Mouse (Mus musculus) frontal cortex, postnatal 36 days (tissue): ENCODE results near the gene Ugt1a5.

Experiments used
- DNase-seq, 2 experiments: peaks; one replicate each; pipeline ENCODE4 v3.0.0; 2022; ENCODE audit warnings: low spot score in 2 of 2

Ugt1a5 gene

DNA sequence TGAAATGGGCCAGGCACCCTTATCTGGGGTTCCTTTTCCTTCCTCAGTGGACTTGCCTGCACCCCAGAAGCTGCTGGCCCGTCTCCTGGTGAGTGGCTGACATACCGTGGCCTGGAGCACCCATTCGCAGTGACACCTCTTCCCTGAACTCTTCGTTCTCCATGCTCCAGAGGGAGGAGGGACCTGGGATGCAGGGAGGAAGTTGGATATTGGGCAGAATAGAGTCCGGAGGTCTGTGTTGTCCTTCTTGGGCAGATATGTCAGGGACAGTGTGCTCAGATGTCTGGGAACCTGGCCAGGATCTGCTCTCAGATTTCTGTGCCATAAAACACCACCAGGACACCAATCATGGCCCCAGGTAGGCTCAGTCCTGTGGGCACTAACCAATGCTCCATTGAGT lies 74.3 kb downstream of the Ugt1a5 start:
- DNase-seq = no peak

DNA sequence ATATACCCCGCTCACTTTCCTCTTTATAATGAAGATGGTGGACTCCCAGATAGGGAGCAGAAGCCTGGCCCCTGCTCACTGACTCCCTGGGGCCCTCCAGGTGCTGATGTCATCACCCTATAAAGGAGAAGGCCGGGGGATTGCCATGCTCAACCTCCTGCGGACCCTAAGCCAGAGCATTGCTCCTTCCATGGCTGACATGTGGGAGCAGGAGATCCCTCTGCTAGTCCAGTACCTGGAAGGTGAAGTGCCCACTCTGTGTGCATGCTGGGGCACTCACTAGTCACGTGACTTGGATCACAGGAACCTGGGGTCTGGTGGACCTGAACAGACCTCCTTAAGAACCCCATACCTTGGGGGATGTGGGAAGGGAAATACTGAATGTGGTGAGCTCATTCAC lies 74.8 kb downstream of the Ugt1a5 start:
- DNase-seq = no peak

DNA sequence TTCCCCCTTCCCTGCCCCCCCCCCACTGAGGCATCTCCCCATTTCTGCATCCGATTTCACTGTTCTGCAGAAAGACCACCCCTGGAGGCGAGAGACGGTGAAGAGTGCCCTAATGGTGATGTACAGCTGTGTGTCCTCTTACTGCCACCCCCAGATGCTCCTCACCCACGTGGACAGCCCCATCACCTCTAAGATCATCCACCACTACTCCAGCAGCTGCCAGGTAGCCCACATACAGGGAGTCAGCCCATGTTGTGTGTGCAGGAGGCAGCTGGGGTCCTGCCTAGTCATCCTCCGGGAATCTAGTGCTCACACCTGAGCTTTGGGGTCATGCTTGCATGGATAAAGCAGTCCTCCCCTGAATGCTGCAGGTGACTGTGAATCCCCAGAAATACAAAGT lies 78.0 kb downstream of the Ugt1a5 start:
- DNase-seq = no peak

DNA sequence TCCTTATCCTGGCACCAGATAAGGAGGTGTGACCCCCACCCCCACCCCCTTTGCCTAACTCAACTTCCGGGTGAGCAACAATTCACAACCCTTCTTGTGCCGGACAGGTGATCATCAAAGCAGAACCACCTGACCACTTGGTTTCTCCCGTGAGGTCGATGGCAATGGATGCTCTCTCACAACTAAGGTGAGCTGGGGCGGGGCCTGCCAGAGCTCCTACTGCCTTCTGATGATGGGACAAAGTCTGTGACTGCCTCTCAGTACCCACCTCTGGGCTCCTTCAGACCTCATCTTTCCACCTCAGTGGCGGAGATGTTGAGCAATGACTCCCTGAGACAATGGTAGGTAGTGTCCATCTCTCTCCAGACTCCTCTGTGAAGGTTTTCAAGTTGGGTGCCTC lies 80.1 kb downstream of the Ugt1a5 start:
- no peak for DNase-seq

DNA sequence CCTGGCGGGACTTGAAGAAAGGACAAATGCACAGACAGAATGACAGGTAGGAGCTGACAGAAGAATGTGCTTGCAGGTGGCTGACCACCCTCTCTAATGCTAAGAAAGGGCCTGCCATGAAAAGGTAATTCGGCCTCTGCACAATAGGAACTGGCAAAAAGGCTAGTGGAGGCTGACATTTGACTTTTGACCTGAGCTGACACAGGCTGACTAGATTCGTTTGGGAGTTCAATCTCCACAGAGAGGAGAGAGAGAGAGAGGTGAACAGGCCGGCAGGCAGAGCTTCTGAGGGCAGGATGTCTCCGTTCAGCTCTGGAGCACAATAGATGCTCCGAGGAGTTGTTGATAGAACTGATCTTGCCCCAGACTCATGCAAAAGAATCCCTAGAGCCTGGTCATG lies 80.6 kb downstream of the Ugt1a5 start:
- no peak for DNase-seq

DNA sequence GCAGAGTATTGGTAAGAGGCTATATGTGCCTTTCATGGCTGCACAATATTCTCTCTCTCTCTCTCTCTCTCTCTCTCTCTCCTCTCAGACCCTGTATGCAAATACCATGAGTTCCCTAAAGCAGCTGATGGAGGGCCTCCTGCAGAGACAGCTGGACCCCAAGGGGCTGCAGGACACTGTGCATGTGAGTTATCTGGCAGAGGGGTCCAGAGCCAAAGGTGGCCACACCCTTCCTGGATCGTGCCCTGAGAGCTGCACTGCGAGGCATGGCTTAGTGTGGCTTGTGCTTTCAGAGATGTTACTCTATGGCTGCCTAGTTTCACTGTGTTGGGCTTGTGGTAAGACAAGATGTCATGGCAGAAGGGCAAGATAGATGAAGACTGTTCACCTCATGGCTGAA lies 81.8 kb downstream of the Ugt1a5 start:
- no peak for DNase-seq

DNA sequence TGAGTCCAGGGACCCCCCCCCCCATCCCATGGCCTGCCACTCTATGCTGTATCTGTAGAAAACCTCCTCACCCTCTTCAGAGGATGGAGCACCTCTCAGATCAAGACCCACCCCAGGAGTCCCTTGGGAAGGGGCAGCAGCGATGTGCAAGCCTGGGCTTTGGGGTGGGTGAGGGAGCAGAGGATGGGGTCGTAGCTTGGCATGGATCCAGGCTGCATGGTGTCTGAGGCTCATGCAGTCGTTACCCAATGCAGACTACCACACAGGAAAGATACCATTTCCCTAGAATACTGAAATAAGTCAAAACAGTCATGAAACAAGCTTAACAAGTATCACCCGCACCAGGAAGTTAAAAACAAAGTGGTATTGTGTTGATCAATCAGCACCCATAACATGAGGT lies 82.8 kb downstream of the Ugt1a5 start:
- no peak for DNase-seq

DNA sequence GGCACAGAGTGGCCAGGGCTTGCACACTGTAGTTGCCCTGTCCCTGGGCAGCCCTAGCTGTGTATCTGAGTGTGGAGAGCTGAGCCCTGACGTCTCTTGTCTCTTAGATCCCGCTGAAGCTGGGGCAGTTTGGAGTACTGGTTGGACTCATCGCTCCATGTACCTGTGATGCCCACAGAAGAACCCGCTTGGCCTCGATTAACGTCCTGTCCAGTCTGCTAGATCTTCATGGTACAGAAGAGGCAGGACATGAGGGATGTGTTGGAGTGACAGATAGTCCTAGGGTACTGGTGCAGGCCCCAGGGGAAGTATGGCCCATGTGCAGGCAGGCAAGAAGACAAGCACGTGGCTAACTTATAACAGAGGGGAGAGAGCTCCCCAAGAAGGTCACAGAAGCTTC lies 83.8 kb downstream of the Ugt1a5 start:
- no peak for DNase-seq

DNA sequence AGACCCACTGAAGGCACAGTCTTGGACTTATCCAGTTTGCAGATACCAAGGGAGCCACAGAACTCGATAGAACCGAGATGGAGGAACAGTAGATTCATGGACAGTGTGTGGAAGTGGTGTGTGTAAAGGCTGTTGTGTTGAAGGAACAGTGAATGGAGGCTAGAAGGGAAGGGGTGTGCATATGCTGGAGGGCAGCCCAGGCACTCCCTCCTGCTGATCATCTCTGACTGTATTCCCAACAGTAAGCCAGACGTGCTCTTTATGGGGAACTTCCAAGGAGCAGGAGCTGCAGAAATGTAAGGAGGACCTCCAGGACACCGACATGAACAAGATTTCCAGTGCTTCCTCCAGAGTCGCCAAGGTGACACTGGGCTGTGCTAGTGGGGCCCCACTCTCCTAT lies 84.2 kb downstream of the Ugt1a5 start:
- no peak for DNase-seq

DNA sequence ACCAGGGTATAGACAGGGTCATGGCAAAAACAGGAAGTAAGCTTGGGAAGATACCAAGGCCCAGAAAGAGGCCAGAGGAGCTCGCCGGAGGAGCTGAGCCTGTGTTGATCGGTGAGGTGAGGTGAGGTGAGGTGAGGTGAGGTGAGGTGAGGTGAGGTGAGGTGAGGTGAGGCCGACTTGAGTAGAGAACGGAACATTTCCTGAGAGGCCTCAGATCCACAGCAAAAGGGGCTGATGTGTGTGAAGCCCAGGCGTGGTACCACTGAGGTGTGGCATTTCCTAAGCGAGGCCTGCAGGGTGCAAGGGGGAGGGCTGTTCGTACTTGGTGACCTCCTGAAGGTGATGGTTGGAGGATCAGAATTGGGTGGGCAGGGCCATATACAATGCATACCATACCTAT lies 87.3 kb downstream of the Ugt1a5 start:
- no peak for DNase-seq

DNA sequence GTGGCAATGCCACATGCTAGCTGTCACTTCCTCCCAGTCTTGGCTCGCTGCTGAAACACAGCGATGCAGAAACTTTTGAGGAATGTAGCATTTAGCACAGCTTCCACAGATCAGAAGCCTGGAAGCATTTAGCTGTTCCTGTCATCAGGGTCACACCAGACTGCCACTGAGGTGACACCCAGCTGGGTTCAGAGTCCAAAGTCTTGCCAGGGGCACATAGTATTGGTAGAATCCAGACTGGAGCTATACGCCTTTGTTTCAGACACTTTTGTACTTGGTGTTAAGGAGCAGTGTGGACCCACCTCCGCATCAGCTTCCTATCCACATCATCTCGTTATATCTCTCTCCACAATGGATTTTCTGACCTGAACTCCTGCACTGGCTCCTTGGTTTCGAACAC lies 87.7 kb downstream of the Ugt1a5 start:
- no peak for DNase-seq

DNA sequence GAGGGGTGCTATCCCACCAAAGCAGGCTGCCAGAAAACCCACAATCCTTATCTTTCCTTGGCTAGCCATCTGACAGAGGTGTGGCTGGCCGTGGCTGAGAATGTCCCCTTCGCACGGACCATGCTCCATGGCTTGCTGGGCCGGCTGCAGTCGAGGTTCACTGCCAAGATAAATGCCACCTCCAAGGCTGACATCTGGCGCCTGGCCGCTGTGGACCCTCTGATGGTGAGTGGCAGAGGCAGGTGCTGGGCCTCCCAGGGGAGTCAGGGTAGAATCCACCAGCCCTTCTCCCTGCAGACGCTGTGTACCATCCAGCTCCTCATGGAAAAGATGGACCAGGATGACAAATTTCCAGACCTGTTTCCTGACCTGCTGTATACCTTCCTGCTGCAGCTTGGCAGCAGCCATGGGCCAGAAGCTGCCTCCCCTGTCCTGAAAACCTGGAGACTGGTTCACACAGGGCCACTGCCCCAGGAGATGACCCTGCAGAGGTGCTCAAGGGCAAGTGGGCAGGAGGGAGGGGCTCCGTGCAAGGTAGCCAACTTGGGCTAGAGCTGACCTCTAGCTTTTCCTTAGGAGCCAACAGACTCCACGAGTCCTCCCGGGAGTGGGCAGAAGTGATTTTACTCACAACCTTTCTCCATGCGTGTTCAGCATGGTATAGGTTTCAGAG lies 89.1 kb downstream of the Ugt1a5 start:
- no peak for DNase-seq

DNA sequence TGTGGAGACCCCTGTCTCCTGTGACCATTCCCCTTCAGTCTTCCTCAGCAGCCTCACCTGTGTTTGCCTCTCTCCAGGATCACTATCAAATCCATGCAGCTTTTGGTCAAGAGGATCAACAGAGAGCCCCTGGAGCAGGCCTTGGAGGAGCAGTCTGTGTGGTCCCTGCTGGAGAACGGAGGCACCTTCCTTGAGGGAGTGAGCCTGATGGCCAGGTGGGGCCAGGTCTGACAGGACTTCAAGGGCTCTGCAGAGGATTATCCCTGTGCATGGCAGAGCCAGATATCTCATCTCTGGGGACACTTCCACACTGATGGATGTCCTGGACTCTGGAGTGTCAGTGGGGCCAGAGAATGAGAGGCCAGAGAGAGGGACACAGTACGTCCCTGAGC lies 89.7 kb downstream of the Ugt1a5 start:
- no peak for DNase-seq

DNA sequence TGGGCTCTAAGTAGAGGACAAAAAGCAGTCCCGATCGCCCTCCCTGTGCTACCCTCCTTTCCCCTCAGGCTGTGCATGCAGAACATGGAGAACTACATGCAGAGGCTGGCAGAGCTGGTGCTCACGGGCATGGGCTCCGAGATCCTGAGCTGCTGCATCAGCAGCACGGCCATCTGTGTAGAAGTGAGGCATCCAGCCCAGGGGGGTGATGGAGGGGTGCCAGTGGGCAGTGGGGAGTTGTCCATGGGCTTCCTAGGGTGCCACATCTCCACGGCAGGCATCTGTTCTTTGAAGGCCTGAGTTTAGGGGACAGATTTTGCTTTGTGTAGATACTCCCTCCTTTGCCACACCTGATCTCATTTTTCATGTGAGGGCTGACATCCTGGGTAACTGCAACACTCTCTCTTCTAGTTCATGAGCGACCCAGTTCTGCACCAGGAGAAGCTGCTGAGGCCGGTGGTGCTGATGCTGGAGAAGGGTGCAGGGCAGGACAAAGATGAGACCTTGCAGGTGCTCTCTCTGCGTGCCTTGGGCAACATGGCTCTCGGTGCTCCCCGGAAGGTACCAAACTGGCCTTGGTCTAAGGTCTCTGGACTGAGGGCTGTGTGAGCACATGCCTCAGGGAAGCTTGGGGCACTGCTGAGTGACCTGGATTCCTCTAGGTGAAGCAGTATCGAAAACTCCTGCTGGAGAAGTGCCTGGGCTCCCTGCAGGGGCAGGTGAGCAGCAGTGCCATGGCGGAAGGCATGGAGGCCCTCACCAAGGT lies 90.4 kb downstream of the Ugt1a5 start:
- DNase-seq = no peak

DNA sequence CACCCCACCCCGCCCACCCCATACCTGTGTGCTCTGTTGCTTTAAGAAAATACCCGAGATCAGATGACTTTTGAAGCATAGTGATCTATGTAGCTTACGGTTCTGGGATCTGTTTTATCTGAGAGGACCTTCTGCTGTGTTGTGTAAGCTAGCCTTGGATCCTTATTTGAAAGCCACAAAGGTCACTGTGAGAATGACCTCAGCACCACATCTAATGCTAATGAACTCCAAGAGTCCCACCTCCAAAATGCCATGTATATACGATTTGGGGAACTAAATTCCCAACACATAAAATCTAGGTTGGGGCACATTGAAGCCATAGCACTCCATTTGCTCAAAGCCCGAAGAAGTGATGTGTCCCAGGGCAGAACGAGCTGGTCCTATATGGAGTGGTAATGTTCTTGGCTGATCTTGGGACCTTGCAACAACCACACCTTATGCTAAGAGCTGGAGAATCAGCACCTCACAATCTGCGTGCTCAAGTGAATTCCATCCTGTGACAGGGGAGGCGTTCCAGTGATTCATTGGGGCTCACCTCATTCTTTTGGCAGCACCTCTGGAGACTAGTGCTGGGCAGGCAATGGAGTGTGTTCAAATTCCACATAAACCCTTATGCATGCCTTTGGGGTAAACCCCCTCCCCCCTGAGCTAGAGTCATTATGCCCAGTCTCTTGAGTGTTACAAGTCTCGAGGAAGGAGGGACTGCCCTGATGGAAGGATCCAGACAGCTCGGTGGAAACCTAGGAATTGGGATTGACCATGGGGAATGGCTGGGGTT lies 91.3 kb downstream of the Ugt1a5 start:
- no peak for DNase-seq

DNA sequence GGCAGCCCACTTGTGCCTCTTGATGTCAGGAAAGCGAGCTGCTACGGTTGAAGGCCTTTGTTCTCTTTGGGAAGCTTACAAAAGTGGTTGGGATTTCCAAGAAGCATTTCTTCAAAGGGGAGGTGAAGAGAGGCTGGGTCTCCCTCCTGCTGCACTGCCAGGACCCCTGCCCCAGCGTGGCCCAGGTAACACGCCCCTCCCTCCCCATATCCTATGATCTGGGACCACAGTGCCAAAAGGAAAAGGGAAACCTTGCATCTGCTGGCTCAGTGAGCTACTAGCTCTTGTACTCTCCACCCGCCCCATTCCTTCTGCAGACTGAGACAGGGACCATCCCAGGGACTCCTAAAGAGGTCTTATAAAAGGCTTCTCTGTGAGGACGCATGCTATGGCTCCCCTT lies 91.9 kb downstream of the Ugt1a5 start:
- DNase-seq = no peak

DNA sequence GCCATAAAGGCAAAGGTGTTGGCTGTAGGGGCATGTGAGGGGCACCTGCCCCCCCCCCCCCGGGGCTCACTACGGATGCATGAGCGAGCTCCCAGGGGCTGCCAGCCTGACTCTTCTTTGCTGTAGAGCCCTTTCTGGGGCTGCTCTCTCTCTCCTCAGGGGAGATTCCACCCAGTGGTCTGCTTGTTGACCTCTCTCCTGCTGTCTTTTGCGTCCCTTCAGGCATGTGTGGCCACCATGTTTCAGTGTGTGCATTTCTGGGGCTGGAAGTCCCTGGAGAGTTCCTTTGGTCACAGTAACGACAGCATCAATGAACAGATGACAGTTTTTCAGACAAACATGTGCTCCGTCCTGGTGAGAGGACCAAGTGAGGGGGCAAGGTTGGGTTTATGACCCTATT lies 92.5 kb downstream of the Ugt1a5 start:
- DNase-seq = no peak

DNA sequence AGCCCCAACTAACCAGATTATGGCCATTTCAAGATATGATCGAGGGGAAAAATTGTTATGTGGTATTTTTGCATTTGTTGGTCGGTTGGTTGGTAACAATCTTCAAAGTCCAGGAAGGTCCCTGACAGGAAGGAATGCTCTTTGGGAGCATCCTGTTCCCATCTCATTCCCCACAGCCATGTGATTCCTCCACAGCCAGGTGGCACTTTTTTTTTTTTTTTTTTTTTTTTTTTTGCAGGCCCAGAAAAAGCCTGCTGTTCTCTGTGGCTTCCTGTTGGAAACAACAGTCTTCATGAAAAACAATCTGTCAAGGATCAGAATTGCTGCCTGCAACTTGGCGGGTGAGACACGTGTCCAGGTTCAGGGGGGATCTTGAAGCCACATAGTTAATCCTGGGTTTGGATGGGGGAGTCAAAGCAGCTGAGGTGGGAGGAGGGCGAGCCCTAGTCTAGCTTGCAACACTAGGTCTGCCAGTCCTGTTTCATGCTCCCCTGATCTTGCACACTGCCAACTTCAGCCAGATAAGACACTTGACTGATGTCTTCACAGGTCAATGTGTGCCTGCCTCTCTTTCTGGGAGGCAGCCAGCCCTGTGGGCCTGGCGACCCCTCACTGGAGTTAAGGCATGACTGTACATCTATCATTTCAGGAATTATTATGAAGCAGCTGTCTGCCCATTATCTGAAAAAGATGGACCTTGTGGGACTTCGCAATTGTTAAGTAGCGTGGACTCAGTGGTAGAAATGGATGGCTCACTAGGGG lies 93.2 kb downstream of the Ugt1a5 start:
- no peak for DNase-seq

DNA sequence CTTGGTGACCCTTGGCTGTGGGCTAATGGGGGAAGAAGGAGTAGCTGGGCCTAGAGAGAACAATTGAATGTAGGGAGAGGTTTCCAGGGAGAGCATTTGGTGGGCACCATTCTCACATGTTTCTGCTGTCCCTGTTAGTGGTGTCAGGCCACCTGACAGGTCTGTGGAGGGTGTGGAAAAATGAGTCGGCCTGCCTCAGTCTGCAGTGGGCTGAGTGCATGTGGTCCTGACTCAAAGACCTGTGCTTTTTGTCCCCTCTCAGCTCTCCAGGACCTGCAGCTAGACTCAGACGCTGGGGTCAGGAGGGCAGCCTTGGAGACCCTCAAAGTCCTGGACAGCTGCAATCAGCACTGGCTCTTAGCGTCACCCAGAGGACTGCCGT lies 93.8 kb downstream of the Ugt1a5 start:
- no peak for DNase-seq

DNA sequence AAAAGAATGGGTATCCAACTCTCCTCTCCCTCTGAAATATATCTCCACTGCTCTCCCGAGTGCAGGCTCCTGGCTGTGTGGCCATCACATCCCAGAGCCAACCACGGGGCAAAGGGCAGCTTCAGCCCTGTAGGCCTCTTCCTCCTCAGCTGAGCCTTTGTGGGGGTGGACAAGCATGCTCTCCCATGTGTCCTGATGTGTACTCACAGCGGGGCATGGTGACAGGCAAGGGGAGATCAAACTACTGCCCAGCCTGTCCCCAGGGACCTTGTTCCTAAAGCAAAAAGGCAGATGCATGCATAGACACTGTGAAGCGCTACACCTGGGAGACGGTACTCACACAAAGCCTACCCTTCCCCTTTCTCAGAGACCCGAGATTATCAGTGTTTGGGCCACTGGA lies 94.3 kb downstream of the Ugt1a5 start:
- DNase-seq = no peak

DNA sequence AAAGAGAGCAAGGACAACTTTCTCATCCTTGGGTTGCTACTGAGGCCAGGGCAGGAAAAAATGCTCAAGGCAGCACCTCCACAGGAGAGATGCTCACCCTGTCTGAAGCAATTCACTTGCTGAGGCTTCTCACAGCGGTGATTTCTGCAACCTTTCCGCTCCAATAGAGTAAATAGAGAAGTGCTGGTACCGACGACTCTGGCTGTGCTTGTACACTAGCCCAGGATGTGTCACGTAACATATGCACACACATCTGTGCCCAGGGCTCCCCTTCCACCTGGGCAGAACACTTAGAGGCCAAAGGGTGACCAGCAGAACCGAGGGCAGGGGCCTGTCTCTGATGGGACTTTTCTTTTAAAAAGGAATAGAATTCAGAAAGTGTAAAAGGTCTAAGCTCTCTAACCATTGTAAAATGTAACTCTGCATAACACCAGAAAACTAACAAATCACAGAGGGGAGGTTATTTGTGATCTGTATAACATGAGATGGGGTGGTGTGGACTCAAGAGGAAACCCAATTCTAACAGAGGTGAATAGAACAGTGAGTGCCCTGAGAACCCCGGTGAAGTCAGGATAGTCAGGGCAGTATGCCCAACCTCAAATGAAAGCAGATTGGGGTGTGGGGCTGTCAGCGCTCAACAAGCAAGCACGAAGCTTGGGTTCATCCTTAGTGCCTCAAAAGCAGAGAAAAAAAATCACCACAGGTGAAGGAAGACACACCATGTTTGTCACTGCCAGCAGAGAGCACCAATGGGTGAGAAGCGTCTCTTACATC lies 95.0 kb downstream of the Ugt1a5 start:
- no peak for DNase-seq

DNA sequence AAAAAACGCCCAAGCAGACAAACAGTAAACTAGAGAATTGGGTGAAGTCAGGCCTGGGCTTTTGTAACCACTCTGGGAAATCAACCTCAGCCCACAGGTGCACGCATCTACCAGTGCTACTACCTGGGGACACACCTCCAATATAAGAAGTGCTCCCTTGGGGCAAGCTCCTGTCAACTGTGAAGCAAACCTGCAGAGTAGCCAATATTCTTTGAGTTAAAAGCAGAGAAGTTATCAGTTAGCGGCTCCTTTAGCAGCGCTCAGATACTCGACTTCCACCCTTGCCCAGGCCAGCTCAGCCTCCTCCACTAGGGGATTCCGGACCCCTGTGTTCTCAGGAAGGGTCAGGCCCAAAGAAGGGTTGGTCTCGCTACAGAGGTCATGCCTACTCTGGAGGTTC lies 95.9 kb downstream of the Ugt1a5 start:
- no peak for DNase-seq
